Mouse (Mus musculus) embryonic facial prominence, embryonic 12.5 days (tissue): ENCODE measurements at regions not wholly inside any gene's neighbourhood (a gene's known extent, or its start where the extent isn't known, plus 50 kb on each side); places are given as distances from the start of the nearest gene placed in this dataset.

ENCODE experiments used
- ATAC-seq: fragments of 200-750 bp; cut with Nextera tagmentation; 2 replicates; pipeline ENCODE4 v1.8.0; 2017; ENCODE audit not compliant: insufficient number of reproducible peaks, insufficient read depth, low FRiP score, low TSS enrichment
- H3K27ac ChIP-seq: fragments of 300-500 bp; sonication (generic); 2 replicates; pipeline ENCODE4 v1.5.1; 2016; ENCODE audit warnings: mild to moderate bottlenecking
- H3K27me3 ChIP-seq: fragments of 300-500 bp; sonication (generic); 2 replicates; pipeline ENCODE4 v1.6.1; 2016; ENCODE audit warnings: mild to moderate bottlenecking, moderate library complexity
- H3K36me3 ChIP-seq: fragments of 300-500 bp; sonication (generic); 2 replicates; pipeline ENCODE4 v1.6.1; 2016; ENCODE audit warnings: mild to moderate bottlenecking
- H3K4me1 ChIP-seq: fragments of 300-500 bp; sonication (generic); 2 replicates; pipeline ENCODE4 v1.6.1; 2016
- H3K4me2 ChIP-seq: fragments of 300-500 bp; sonication (generic); replicated peaks from 2 replicates; pipeline ENCODE4 v1.6.1; 2016; ENCODE audit warnings: mild to moderate bottlenecking, moderate library complexity
- H3K4me3 ChIP-seq: fragments of 300-500 bp; sonication (generic); 2 replicates; pipeline ENCODE4 v1.5.1; 2016; ENCODE audit warnings: mild to moderate bottlenecking
- H3K9ac ChIP-seq: fragments of 300-500 bp; sonication (generic); 2 replicates; pipeline ENCODE4 v1.6.1; 2016; ENCODE audit warnings: mild to moderate bottlenecking, moderate library complexity
- H3K9me3 ChIP-seq: fragments of 300-500 bp; sonication (generic); 2 replicates; pipeline ENCODE4 v1.6.1; 2016; ENCODE audit warnings: mild to moderate bottlenecking, moderate library complexity
- WGBS: fragments of 180-500 bp; shearing (Covaris S2); methylation state at CpG from one replicate; pipeline ENCODE4 v1.1.7; 2016; 5-methylcytosine and 5-hydroxymethylcytosine counted together

DNA sequence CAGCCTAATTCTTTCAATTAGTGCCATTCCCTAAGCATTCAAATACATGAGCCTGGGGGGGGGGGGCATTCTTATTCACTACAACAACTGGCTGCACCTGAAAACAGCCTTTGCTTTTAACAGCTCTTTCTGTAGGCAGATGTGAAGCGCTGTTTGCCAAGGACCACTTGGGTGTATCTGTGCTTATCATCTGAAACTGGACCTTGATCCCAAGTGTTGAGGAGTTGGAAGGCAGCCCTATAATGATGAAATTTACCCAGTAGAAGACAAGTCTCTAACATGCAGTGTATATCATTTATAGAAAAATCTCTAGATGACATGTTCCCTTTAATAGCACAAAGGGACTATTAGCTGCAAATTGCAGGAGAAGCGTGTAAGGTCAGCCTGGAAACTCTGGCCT lies 660.0 kb downstream of the Zfp619 start:
- ATAC-seq, result no peak
- 92% methylated on average over 2 of the region's 2 CpGs for WGBS
- H3K27me3 ChIP-seq, result no peaks in the 10 kb centered on the region
- no peak overlapping the region for H3K4me2 ChIP-seq
- H3K27ac ChIP-seq, result no peak overlapping the region
- no peaks in the 10 kb centered on the region for H3K4me1 ChIP-seq
- no peaks in the 10 kb centered on the region for H3K9me3 ChIP-seq
- no peak overlapping the region for H3K4me3 ChIP-seq
- no peaks in the 10 kb centered on the region for H3K36me3 ChIP-seq
- H3K9ac ChIP-seq, result no peak overlapping the region

DNA sequence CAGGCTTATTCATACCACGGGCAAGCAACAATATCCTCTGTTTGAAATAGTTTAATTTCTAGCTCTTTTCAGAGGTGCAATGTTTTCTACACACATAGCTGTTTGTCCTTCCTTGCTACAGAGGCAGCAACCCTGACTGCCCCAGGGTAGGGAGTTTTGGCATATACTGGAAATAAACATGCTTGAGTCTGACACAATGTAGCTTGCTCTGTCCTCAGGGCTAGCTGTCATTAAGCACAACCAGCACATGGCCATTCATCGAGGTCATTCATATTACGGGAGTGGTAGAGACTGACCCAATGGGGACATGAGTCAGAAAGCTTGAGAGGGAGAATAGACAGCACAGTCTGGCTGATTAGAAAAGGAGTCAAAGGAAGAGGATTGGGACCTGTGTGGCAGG lies 677.8 kb downstream of the Zfp619 start:
- no peak overlapping the region for H3K4me2 ChIP-seq
- no peaks in the 10 kb centered on the region for H3K4me1 ChIP-seq
- H3K4me3 ChIP-seq, result no peak overlapping the region
- 80% methylated on average over 3 of the region's 3 CpGs for WGBS
- H3K27ac ChIP-seq, result no peak overlapping the region
- H3K9ac ChIP-seq, result no peak overlapping the region
- no peaks in the 10 kb centered on the region for H3K9me3 ChIP-seq
- no peaks in the 10 kb centered on the region for H3K27me3 ChIP-seq
- ATAC-seq, result no peak
- no peaks in the 10 kb centered on the region for H3K36me3 ChIP-seq

DNA sequence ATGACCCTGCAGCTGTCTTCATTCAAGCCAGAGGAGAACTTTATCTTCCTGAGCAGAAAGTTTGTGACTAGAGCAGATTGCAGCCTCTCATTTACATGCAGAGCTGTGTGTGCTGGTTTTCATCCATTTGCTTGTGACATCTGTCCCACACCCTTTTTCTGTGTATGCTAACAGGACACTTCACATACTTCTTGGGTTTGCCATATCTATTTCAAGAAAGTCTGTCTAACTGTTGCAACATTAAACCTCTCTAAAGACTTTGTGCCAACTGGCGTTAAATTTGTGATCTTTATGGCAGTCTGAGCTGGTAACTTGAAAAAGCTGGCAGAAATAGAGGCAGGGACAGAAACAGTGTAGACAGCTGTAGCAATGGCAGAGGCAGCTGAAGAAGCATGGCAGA lies 685.0 kb downstream of the Zfp619 start:
- Histone ChIP-seq H3K4me2 (no peak overlapping the region), H3K4me1 (no peaks in the 10 kb centered on the region), H3K4me3 (no peak overlapping the region), H3K27me3 (no peaks in the 10 kb centered on the region), H3K27ac (no peak overlapping the region), H3K9me3 (no peaks in the 10 kb centered on the region), H3K9ac (no peak overlapping the region), H3K36me3 (no peaks in the 10 kb centered on the region)
- WGBS, result 76% methylated on average over 1 of the region's 1 CpGs
- no peak for ATAC-seq

DNA sequence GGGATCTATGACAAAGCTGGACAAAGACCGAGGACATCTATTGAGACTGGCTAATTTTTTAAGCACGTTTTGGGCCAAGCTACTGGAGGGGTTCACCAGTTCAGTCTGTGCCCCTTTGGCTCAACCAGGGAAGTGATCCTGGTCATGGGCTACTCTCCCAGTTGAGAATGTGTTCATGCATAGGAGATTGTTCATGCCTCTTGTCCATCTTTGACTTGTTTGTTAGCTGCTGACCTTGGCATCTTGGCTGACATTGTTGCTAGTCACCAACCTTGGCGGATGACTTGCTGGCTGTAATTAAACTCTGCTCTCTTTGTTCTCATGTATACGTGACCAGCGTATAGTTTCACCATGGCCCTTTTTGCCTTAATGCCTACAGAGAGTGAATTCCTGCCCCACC lies 686.2 kb upstream of the Vstm2b start:
- Histone ChIP-seq H3K36me3 (no peaks in the 10 kb centered on the region), H3K9ac (no peak overlapping the region), H3K27ac (no peak overlapping the region), H3K9me3 (no peaks in the 10 kb centered on the region), H3K4me3 (no peak overlapping the region), H3K4me1 (no peaks in the 10 kb centered on the region), H3K4me2 (no peak overlapping the region), H3K27me3 (no peaks in the 10 kb centered on the region)
- ATAC-seq, result no peak
- 83% methylated on average over 5 of the region's 5 CpGs for WGBS

DNA sequence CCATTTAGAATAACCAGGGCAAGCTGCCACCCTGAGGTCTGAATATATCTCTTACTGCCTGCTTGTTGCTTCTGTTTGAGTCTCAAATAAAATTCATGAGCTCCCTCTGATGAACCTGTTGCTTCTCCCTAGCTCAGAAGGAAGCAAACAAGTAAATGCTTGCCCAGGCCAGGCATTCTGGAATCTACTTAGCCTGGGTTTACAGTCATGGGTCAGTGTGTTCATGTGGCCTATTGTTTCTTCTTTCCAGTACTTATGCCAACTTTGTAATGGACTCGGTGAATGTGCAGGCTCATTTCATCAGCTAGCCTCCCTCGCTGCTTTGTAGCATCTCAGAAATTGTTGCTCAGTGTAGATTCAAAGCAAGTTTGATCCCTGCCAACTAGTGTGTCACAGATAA lies 685.6 kb upstream of the Vstm2b start:
- Histone ChIP-seq H3K4me3 (no peak overlapping the region), H3K4me1 (no peaks in the 10 kb centered on the region), H3K9ac (no peak overlapping the region), H3K9me3 (no peaks in the 10 kb centered on the region), H3K27me3 (no peaks in the 10 kb centered on the region), H3K27ac (no peak overlapping the region), H3K36me3 (no peaks in the 10 kb centered on the region), H3K4me2 (no peak overlapping the region)
- WGBS, result 91% methylated on average over 2 of the region's 2 CpGs
- ATAC-seq, result no peak

DNA sequence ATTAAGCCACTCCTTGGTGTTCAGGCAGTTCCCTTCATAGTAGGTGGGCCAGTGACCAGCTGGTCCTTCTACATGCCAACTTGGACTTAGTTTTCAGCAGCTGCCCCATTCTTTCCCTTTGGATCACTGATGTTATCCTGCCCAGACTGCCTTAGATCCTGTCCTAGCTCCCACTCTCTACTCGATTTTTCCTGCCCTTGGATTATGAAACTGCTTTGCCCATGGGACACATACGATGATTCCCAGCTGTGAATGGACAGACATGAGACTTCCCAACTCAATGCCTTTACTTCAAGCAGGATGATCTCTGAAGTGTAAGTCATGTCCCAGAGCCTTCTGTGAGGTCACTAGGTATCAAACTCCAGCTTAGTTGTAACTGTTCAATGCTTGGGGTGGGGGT lies 684.5 kb upstream of the Vstm2b start:
- no peaks in the 10 kb centered on the region for H3K9me3 ChIP-seq
- H3K36me3 ChIP-seq, result no peaks in the 10 kb centered on the region
- no peak overlapping the region for H3K27ac ChIP-seq
- no peaks in the 10 kb centered on the region for H3K4me1 ChIP-seq
- H3K4me2 ChIP-seq, result no peak overlapping the region
- WGBS, result 76% methylated on average over 2 of the region's 2 CpGs
- no peak overlapping the region for H3K4me3 ChIP-seq
- ATAC-seq, result no peak
- no peak overlapping the region for H3K9ac ChIP-seq
- no peaks in the 10 kb centered on the region for H3K27me3 ChIP-seq

DNA sequence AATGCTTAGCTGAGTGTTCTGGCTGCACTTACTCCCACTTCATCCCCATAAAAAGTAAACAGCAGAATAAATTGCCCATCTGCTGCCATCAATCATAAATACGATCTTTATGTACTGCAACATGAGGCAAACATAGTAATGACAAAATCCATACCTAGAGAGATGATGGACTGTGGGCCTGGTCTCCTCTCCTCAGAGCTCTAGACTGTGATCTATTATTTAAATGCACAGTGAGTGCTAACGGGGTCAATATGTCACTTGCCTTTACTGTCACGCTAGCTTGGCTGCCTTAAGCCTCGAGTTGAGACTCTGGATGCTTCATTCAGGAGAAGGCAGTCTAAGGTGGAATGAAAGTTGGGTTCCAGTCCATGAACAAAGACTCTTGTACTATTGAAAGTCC lies 683.7 kb upstream of the Vstm2b start:
- Histone ChIP-seq H3K27me3 (no peaks in the 10 kb centered on the region), H3K9me3 (no peaks in the 10 kb centered on the region), H3K4me1 (no peaks in the 10 kb centered on the region), H3K27ac (no peak overlapping the region), H3K9ac (no peak overlapping the region), H3K4me2 (no peak overlapping the region), H3K36me3 (no peaks in the 10 kb centered on the region), H3K4me3 (no peak overlapping the region)
- WGBS, result 67% methylated on average over 4 of the region's 4 CpGs
- ATAC-seq, result no peak

DNA sequence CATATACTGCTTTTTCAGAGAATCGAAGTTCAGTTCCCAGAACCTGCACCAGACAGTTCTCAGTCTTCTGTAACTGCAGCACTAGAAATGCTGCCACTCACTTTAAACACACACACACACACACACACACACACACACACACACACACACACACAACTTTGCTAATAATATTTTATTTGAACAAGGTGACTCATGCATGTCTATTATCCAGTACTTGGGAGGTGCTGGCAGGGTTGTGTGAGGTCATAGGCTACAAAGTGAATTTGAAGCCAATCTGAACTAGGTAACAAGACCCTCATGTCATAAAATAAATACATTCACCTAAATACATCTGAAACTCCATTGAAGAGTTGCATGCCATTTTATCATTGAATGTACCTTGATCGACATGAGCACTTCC lies 682.9 kb upstream of the Vstm2b start:
- Histone ChIP-seq H3K9me3 (no peaks in the 10 kb centered on the region), H3K4me2 (no peak overlapping the region), H3K4me1 (no peaks in the 10 kb centered on the region), H3K27me3 (no peaks in the 10 kb centered on the region), H3K4me3 (no peak overlapping the region), H3K36me3 (no peaks in the 10 kb centered on the region), H3K27ac (no peak overlapping the region), H3K9ac (no peak overlapping the region)
- WGBS, result 71% methylated on average over 2 of the region's 2 CpGs
- ATAC-seq, result no peak

DNA sequence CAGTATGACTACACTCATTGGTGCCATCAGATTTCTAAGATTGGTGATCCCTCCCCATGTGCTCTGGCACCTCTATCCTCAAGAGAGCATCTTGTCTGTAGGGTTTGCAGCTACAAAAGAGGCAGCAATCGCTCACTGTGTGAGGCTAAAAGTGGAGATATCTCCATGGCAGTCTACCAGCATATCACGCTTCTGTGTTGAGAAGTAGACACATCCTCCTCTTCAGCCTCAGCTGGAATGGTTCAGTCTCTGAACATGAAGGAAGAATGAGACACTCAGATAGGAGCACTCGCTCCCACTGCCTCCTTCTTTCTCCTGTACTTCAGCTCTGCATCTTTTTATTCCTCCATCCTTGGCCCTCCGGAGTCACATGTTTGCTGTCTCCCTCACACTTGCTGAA lies 677.6 kb upstream of the Vstm2b start:
- Histone ChIP-seq H3K4me3 (no peak overlapping the region), H3K4me1 (no peaks in the 10 kb centered on the region), H3K9ac (no peak overlapping the region), H3K4me2 (no peak overlapping the region), H3K9me3 (no peaks in the 10 kb centered on the region), H3K27me3 (no peaks in the 10 kb centered on the region), H3K27ac (no peak overlapping the region), H3K36me3 (no peaks in the 10 kb centered on the region)
- ATAC-seq, result no peak
- WGBS, result 83% methylated on average over 4 of the region's 4 CpGs

DNA sequence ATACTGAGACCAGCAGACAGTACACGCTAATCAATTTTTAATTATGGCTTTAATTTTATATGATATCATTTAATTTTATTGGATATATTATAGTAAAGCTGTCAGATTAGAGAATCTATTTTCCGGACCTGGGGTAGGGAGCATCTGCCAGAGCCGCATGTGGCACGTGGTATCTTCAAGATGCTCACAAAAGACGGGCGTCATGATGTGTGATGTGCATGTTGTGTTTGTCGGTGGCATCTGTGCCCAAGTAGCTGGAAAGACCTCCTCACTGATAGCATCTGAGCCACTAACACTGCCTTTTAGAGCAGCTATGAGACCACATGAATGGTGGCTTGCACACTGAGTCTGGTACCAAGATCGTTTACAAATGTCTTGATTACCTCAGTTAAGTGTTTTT lies 652.9 kb upstream of the Vstm2b start:
- no peak overlapping the region for H3K4me3 ChIP-seq
- no peak for ATAC-seq
- 93% methylated on average over 8 of the region's 8 CpGs for WGBS
- H3K36me3 ChIP-seq, result no peaks in the 10 kb centered on the region
- H3K9ac ChIP-seq, result no peak overlapping the region
- no peaks in the 10 kb centered on the region for H3K27me3 ChIP-seq
- H3K27ac ChIP-seq, result no peak overlapping the region
- no peaks in the 10 kb centered on the region for H3K9me3 ChIP-seq
- H3K4me2 ChIP-seq, result no peak overlapping the region
- no peaks in the 10 kb centered on the region for H3K4me1 ChIP-seq

DNA sequence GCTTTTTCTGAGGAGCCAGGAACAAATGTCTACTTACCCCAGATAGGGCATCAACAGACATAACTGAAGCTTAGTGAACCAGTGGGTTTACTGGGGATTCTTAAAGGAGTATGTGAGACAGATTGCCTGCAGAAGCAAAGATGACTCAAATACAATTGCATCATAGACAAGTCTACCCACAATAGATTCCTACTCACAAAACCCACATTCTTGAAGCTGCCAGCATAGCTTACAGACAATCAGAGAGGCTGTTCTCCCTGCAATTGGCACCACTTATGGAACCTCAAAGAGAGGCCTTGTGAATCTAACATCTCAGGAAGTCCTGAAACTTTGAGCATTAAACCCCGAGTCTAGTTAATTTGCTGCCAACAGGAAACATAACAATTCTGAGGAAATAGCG lies 649.6 kb upstream of the Vstm2b start:
- no peaks in the 10 kb centered on the region for H3K36me3 ChIP-seq
- H3K4me2 ChIP-seq, result no peak overlapping the region
- H3K9me3 ChIP-seq, result no peaks in the 10 kb centered on the region
- no peak overlapping the region for H3K27ac ChIP-seq
- no peak overlapping the region for H3K4me3 ChIP-seq
- no peak for ATAC-seq
- no peaks in the 10 kb centered on the region for H3K4me1 ChIP-seq
- no peaks in the 10 kb centered on the region for H3K27me3 ChIP-seq
- WGBS, result 83% methylated on average over 2 of the region's 2 CpGs
- no peak overlapping the region for H3K9ac ChIP-seq

DNA sequence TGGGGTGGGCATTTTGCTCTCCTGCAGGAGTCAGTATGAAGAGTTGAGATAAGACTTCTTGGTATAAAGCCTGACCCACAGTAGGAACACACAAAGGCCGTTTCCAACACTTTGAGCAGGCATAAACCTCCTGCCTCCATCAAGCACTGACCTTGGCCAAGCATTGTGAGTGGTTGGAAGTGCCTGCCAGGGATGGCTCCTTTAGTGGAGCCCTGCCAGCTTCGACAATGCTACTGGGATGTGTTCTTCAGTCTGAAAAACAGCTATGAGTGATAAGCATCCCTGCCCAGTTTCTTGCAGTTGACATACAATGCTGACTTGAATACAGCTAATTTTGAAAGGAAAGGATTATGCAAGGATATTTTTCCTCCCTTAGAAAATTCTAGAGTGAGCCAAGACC lies 644.6 kb upstream of the Vstm2b start:
- H3K27ac ChIP-seq, result no peak overlapping the region
- no peak overlapping the region for H3K9ac ChIP-seq
- no peak overlapping the region for H3K4me2 ChIP-seq
- WGBS, result 75% methylated on average over 2 of the region's 2 CpGs
- no peak overlapping the region for H3K4me3 ChIP-seq
- H3K9me3 ChIP-seq, result no peaks in the 10 kb centered on the region
- H3K27me3 ChIP-seq, result no peaks in the 10 kb centered on the region
- H3K4me1 ChIP-seq, result no peaks in the 10 kb centered on the region
- no peak for ATAC-seq
- no peaks in the 10 kb centered on the region for H3K36me3 ChIP-seq

DNA sequence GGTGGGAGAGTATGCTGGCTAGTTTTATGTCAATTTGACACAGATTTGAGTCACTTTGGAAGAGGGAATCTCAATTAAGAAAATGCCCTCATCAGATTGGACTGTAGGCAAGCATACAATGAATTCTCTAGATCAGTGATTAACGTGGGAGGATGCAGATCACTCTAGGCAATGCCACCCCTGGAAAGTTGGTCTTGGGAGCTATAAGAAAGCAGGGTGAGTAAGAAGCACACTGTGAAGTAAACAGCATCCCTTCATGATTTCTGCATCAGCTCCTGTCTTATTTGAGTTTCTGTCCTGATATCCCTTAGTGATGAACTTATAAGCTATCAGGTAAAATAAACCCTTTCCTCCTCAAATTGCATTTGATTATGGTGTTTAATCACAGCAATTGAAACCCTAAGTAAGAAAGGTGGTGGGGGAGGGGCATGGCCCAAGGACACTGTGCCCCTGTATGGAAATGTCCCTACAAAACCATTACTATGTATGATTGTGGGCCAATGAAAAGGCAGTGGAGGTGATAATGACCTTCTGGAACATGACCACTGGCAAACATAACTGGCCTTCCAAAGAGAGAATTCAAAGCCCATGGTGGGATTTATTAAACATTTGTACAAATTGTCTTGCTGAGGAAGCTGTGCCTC lies 640.3 kb upstream of the Vstm2b start:
- WGBS, result 70% methylated on average over 1 of the region's 1 CpGs
- no peaks in the 10 kb centered on the region for H3K4me1 ChIP-seq
- H3K9me3 ChIP-seq, result no peaks in the 10 kb centered on the region
- no peaks in the 10 kb centered on the region for H3K27me3 ChIP-seq
- H3K36me3 ChIP-seq, result no peaks in the 10 kb centered on the region
- no peak overlapping the region for H3K27ac ChIP-seq
- no peak overlapping the region for H3K4me2 ChIP-seq
- no peak for ATAC-seq
- H3K9ac ChIP-seq, result no peak overlapping the region
- H3K4me3 ChIP-seq, result no peak overlapping the region
